Mouse (Mus musculus): Measurements from ENCODE around the gene Atp10b. TPM values are rescaled to one million over a fixed set of nuclear protein-coding genes. Genes with fewer than 3 reads are reported as not detected.

Atp10b gene
- total and polyA plus RNA-seq, 3 experiments = not detected

- dilution Hi-C loops (cut with MboI; ENCODE audit: extremely low pct_ligation_motif_present, extremely low pct_unique_long_range_greater_than_20kb, low sequenced_read_pairs) (no loop called here), in situ Hi-C loops (cut with MboI; ENCODE audit: low pct_ligation_motif_present, low pct_unique_long_range_greater_than_20kb, low sequenced_read_pairs) (no loop called here)
- H3K36me3 ChIP-seq (replicated peaks in 1 of 2; ENCODE audit: control insufficient read depth in 1 of 2, insufficient read depth in 1 of 2, low read length in 1 of 2) = no peaks in the 10 kb centered on the region
These were observed 80.6 kb downstream of the Atp10b start for GRCm38 (mm10) chr11:43230231-43230630.

GRCm38 (mm10) chr11:43232073-43232472 lies 82.4 kb downstream of the Atp10b start:
- no peaks in the 10 kb centered on the region for H3K36me3 ChIP-seq (replicated peaks in 1 of 2; ENCODE audit: control insufficient read depth in 1 of 2, insufficient read depth in 1 of 2, low read length in 1 of 2)
- in situ Hi-C loops (cut with MboI; ENCODE audit: low pct_ligation_motif_present, low pct_unique_long_range_greater_than_20kb, low sequenced_read_pairs) = no loop called here
- no peak overlapping the region for H3K9ac ChIP-seq (ENCODE audit: insufficient read depth, low read depth)
- no peak for DNase-seq (ENCODE audit: extremely low read depth)
- no peak overlapping the region for H3K4me3 ChIP-seq (replicated peaks in 1 of 3; ENCODE audit: low read depth in 2 of 3, low read length in 2 of 3, poor library complexity in 1 of 3)
- H3K4me2 ChIP-seq (ENCODE audit: insufficient read depth, low read depth, poor library complexity, severe bottlenecking) = no peak overlapping the region
- no peaks in the 10 kb centered on the region for H3K9me3 ChIP-seq (replicated peaks; ENCODE audit: low read length)
- no peaks in the 10 kb centered on the region for H3K79me2 ChIP-seq (replicated peaks; ENCODE audit: control insufficient read depth, extremely low read depth, insufficient read depth, poor library complexity, severe bottlenecking)
- H3K4me1 ChIP-seq (ENCODE audit: control insufficient read depth in 1 of 2, insufficient read depth in 2 of 2) = no peaks in the 10 kb centered on the region
- H3K27ac ChIP-seq (ENCODE audit: insufficient read depth, low read depth) = no peak overlapping the region
- no peak for TF ChIP-seq TBP (conservative IDR thresholded peaks at IDR 0.05; ENCODE audit: low read depth, low read length)
- 0 out of 2 replicates have a peak, but pooled peaks have one; percentile 18 for TF ChIP-seq BHLHE40 (IDR thresholded peaks at IDR 0.05; ENCODE audit: low read depth, low read length)
- no peak for TF ChIP-seq MAFK (IDR thresholded peaks at IDR 0.05; ENCODE audit: insufficient replicate concordance, low read length)
- H3K27me3 ChIP-seq (replicated peaks) = no peaks in the 10 kb centered on the region
- dilution Hi-C loops (cut with MboI; ENCODE audit: extremely low pct_ligation_motif_present, extremely low pct_unique_long_range_greater_than_20kb, low sequenced_read_pairs) = no loop called here

More at GRCm38 (mm10) chr11:43230231-43230630, 80.6 kb downstream of the Atp10b start:
- Histone ChIP-seq H3K79me2 (replicated peaks; ENCODE audit: control insufficient read depth, extremely low read depth, insufficient read depth, poor library complexity, severe bottlenecking) (no peaks in the 10 kb centered on the region), H3K9ac (ENCODE audit: insufficient read depth, low read depth) (no peak overlapping the region), H3K4me2 (ENCODE audit: insufficient read depth, low read depth, poor library complexity, severe bottlenecking) (no peak overlapping the region), H3K4me1 (ENCODE audit: control insufficient read depth in 1 of 2, insufficient read depth in 2 of 2) (no peaks in the 10 kb centered on the region), H3K9me3 (replicated peaks; ENCODE audit: low read length) (no peaks in the 10 kb centered on the region), H3K4me3 (replicated peaks in 1 of 3; ENCODE audit: low read depth in 2 of 3, low read length in 2 of 3, poor library complexity in 1 of 3) (no peak overlapping the region), H3K27ac (ENCODE audit: insufficient read depth, low read depth) (no peak overlapping the region), H3K27me3 (replicated peaks) (no peaks in the 10 kb centered on the region)
- DNase-seq (ENCODE audit: extremely low read depth) = no peak
- TF ChIP-seq ETS1 (conservative IDR thresholded peaks at IDR 0.05; ENCODE audit: low read depth, low read length) (no peak), KAT2A (IDR thresholded peaks at IDR 0.05; ENCODE audit: insufficient replicate concordance, low read length) (no peak), ZNF384 (IDR thresholded peaks at IDR 0.05; ENCODE audit: low read depth, low read length) (no peak), SMC3 (IDR thresholded peaks at IDR 0.05; ENCODE audit: low read depth, low read length) (no peak)

- H3K9me3 ChIP-seq (replicated peaks; ENCODE audit: low read length) = no peaks in the 10 kb centered on the region
- H3K79me2 ChIP-seq (replicated peaks; ENCODE audit: control insufficient read depth, extremely low read depth, insufficient read depth, poor library complexity, severe bottlenecking) = no peaks in the 10 kb centered on the region
- no peak overlapping the region for H3K4me2 ChIP-seq (ENCODE audit: insufficient read depth, low read depth, poor library complexity, severe bottlenecking)
- no peak overlapping the region for H3K27ac ChIP-seq (ENCODE audit: insufficient read depth, low read depth)
- H3K36me3 ChIP-seq (replicated peaks in 1 of 2; ENCODE audit: control insufficient read depth in 1 of 2, insufficient read depth in 1 of 2, low read length in 1 of 2) = no peaks in the 10 kb centered on the region
- no peak for DNase-seq (ENCODE audit: extremely low read depth)
- H3K27me3 ChIP-seq (replicated peaks) = no peaks in the 10 kb centered on the region
- no peak overlapping the region for H3K4me3 ChIP-seq (replicated peaks in 1 of 3; ENCODE audit: low read depth in 2 of 3, low read length in 2 of 3, poor library complexity in 1 of 3)
- in situ Hi-C loops (cut with MboI; ENCODE audit: low pct_ligation_motif_present, low pct_unique_long_range_greater_than_20kb, low sequenced_read_pairs) = no loop called here
- no peak overlapping the region for H3K9ac ChIP-seq (ENCODE audit: insufficient read depth, low read depth)
- dilution Hi-C loops (cut with MboI; ENCODE audit: extremely low pct_ligation_motif_present, extremely low pct_unique_long_range_greater_than_20kb, low sequenced_read_pairs) = no loop called here
- TF ChIP-seq CHD2 (IDR thresholded peaks at IDR 0.05; ENCODE audit: low read length) (no peak), CTCF (conservative IDR thresholded peaks at IDR 0.05 in 1 of 2, IDR thresholded peaks at IDR 0.05 in 1 of 2; ENCODE audit: low read depth in 2 of 2, low read length in 2 of 2) (no peak), TBP (conservative IDR thresholded peaks at IDR 0.05; ENCODE audit: low read depth, low read length) (no peak), USF2 (conservative IDR thresholded peaks at IDR 0.05; ENCODE audit: low read depth, low read length) (no peak), MXI1 (IDR thresholded peaks at IDR 0.05; ENCODE audit: low read depth, low read length) (no peak), GABPA (IDR thresholded peaks at IDR 0.05; ENCODE audit: insufficient replicate concordance, low read depth, low read length) (no peak)
- H3K4me1 ChIP-seq (ENCODE audit: control insufficient read depth in 1 of 2, insufficient read depth in 2 of 2) = no peaks in the 10 kb centered on the region
These were observed 86.8 kb downstream of the Atp10b start for GRCm38 (mm10) chr11:43236360-43237039.
